Comparison of ENCODE assay signal across 25 mouse cellular contexts in the genomic region with DNA sequence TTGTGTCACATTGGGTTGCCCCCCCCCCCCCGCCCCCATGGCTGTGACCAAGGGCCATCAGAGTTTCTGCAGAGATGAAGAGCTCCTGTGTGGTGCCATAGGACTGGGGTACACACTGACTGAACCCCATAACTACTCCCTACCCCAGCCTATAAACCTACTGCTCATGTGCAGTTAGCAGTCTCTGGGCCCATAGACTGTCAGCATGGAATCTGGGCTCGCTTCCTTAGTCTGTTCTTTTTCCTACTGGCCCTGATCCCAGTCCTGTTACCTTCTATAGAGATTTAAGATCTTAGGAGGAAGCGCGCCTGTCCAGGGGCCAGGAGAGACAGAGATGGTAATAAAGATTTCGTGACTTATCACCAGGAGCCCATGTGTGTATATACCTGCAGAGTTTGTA. TPM values are rescaled to one million over a fixed set of nuclear protein-coding genes. Genes with fewer than 3 reads are reported as not detected.
DNase-seq lines count a peak whose midpoint lies in the region; ATAC-seq lines count a peak whose summit lies in the region.
"Had no signal": no experiment of that assay in that cellular context is flagged by ENCODE, and none has a peak within 500 bp of the region (broad histone marks: within the 10 kb centered on the region; RNA-seq: fewer than 3 reads in every experiment).

No protein-coding gene starts in this region.

- H3K27me3 ChIP-seq in forebrain, embryonic 10.5 days (ENCODE audit: poor library complexity, severe bottlenecking): peaks cover 5% of the 10 kb centered on the region; the same call in 1 of the 2 replicates
- no peaks in the 10 kb centered on the region for H3K27me3 ChIP-seq in forebrain, embryonic 16.5 days (replicated peaks; ENCODE audit: control insufficient read depth, insufficient read depth, low read length)
- no peaks in the 10 kb centered on the region for H3K27me3 ChIP-seq in heart, embryonic 10.5 days (ENCODE audit: insufficient read depth, poor library complexity, severe bottlenecking)
- H3K27me3 ChIP-seq in heart, embryonic 16.5 days (ENCODE audit: control insufficient read depth, insufficient read depth, low read length): no peaks in the 10 kb centered on the region
- H3K27me3 ChIP-seq: forebrain, embryonic 15.5 days; limb, embryonic 15.5 days; liver, embryonic 13.5 days; megakaryocyte, embryonic 14.5 days; neural tube, embryonic 12.5 days had no signal

- 0 out of 2 replicates have a peak overlapping the region, but pooled peaks have one; percentile 35 for H3K27ac ChIP-seq in forebrain, embryonic 10.5 days
- H3K27ac ChIP-seq in forebrain, embryonic 16.5 days (ENCODE audit: low read length): no peak overlapping the region
- peak overlapping the region; percentile 65 for H3K27ac ChIP-seq in heart, embryonic 10.5 days
- peak overlapping the region; percentile 32 for H3K27ac ChIP-seq in heart, embryonic 16.5 days (ENCODE audit: low read length)
- H3K27ac ChIP-seq: forebrain, embryonic 15.5 days; hindbrain, embryonic 13.5 days; kidney, embryonic 15.5 days; limb, embryonic 15.5 days; liver, embryonic 13.5 days; midbrain, embryonic 12.5 days; neural tube, embryonic 12.5 days had no signal

- peaks cover 4% of the 10 kb centered on the region for H3K36me3 ChIP-seq in forebrain, embryonic 10.5 days (replicated peaks)
- H3K36me3 ChIP-seq in forebrain, embryonic 16.5 days (ENCODE audit: control insufficient read depth, insufficient read depth): no peaks in the 10 kb centered on the region
- H3K36me3 ChIP-seq in heart, embryonic 10.5 days: peaks cover 39% of the 10 kb centered on the region
- H3K36me3 ChIP-seq in heart, embryonic 16.5 days (ENCODE audit: control insufficient read depth, insufficient read depth): peaks cover 21% of the 10 kb centered on the region
- H3K36me3 ChIP-seq: forebrain, embryonic 15.5 days; G1E; hindbrain, embryonic 13.5 days; kidney, embryonic 15.5 days; limb, embryonic 15.5 days; midbrain, embryonic 12.5 days; neural tube, embryonic 12.5 days had no signal

- no peak for ATAC-seq in forebrain, embryonic 16.5 days
- ATAC-seq in heart, embryonic 16.5 days (replicated peaks; ENCODE audit: extremely low read depth, insufficient read depth, low FRiP score): no peak
- ATAC-seq: forebrain, embryonic 15.5 days had no signal

- peaks cover 13% of the 10 kb centered on the region for H3K4me1 ChIP-seq in forebrain, embryonic 10.5 days
- 0 out of 2 replicates have a peak, but pooled peaks cover 3% of the 10 kb centered on the region for H3K4me1 ChIP-seq in forebrain, embryonic 16.5 days (replicated peaks; ENCODE audit: control insufficient read depth, insufficient read depth, low read length)
- peaks cover 48% of the 10 kb centered on the region for H3K4me1 ChIP-seq in heart, embryonic 10.5 days
- H3K4me1 ChIP-seq in heart, embryonic 16.5 days (ENCODE audit: control insufficient read depth, insufficient read depth, low read length): peaks cover 29% of the 10 kb centered on the region
- H3K4me1 ChIP-seq: liver, embryonic 13.5 days had no signal

- WGBS in forebrain, embryonic 10.5 days: 86% methylated on average over 5 of the region's 5 CpGs
- WGBS in forebrain, embryonic 16.5 days: 79% methylated on average over 5 of the region's 5 CpGs
- WGBS in heart, embryonic 10.5 days: 84% methylated on average over 5 of the region's 5 CpGs
- 71% methylated on average over 5 of the region's 5 CpGs for WGBS in heart, embryonic 16.5 days

- intact Hi-C loops in heart, postnatal 14 days (cut with DNase I): no loop called here
- intact Hi-C loops in heart, postnatal 36 days (cut with DNase I): no loop called here

- DNase-seq in forebrain, embryonic 10.5 days (ENCODE audit: extremely low spot score, low spot score): no peak
- no peak for DNase-seq in heart, embryonic 10.5 days (ENCODE audit: low spot score)
- no peak for DNase-seq in heart, postnatal 14 days
- no peak for DNase-seq in heart, postnatal 36 days
- DNase-seq in adipocyte (ENCODE audit: low spot score): peak; percentile 17
- DNase-seq: cerebellum, adult 8-10 months; cerebellum, postnatal 25 days; liver, embryonic 13.5 days; lung, adult 18-20 months; lung, postnatal 4 days; right cerebral cortex, adult 18-20 months; spleen, adult 18-20 months; thymus, postnatal 25 days had no signal

- H3K9ac ChIP-seq in forebrain, embryonic 16.5 days (replicated peaks; ENCODE audit: low read depth, low read length): no peak overlapping the region
- H3K9ac ChIP-seq in heart, embryonic 16.5 days (ENCODE audit: low read length): peak overlapping the region; percentile 30; the same call in 1 of the 2 replicates
- H3K9ac ChIP-seq: forebrain, embryonic 15.5 days; hindbrain, embryonic 13.5 days; kidney, embryonic 15.5 days; limb, embryonic 15.5 days; liver, embryonic 13.5 days; midbrain, embryonic 12.5 days; neural tube, embryonic 12.5 days had no signal

- no peak overlapping the region for H3K4me2 ChIP-seq in forebrain, embryonic 16.5 days (ENCODE audit: low read length)
- H3K4me2 ChIP-seq in heart, embryonic 16.5 days (ENCODE audit: low read depth, low read length): no peak overlapping the region
- H3K4me2 ChIP-seq: forebrain, embryonic 15.5 days; hindbrain, embryonic 13.5 days; kidney, embryonic 15.5 days; limb, embryonic 15.5 days; liver, embryonic 13.5 days; midbrain, embryonic 12.5 days; neural tube, embryonic 12.5 days had no signal

- H3K4me3 ChIP-seq in forebrain, embryonic 10.5 days: no peak overlapping the region
- H3K4me3 ChIP-seq in forebrain, embryonic 16.5 days (replicated peaks; ENCODE audit: low read length): no peak overlapping the region
- H3K4me3 ChIP-seq in heart, embryonic 10.5 days: no peak overlapping the region
- H3K4me3 ChIP-seq in heart, embryonic 16.5 days (ENCODE audit: low read length): no peak overlapping the region
- H3K4me3 ChIP-seq: forebrain, embryonic 15.5 days; hindbrain, embryonic 13.5 days; kidney, embryonic 15.5 days; limb, embryonic 10.5 days; limb, embryonic 15.5 days; liver, embryonic 13.5 days; megakaryocyte, embryonic 14.5 days; midbrain, embryonic 12.5 days; myocyte; neural tube, embryonic 12.5 days had no signal

- H3K9me3 ChIP-seq in forebrain, embryonic 10.5 days: 0 out of 2 replicates have a peak, but pooled peaks cover 4% of the 10 kb centered on the region
- peaks cover 4% of the 10 kb centered on the region; the same call in 1 of the 2 replicates for H3K9me3 ChIP-seq in forebrain, embryonic 16.5 days (ENCODE audit: control insufficient read depth, low read length)
- H3K9me3 ChIP-seq in heart, embryonic 10.5 days: no peaks in the 10 kb centered on the region
- H3K9me3 ChIP-seq in heart, embryonic 16.5 days (replicated peaks; ENCODE audit: control insufficient read depth, low read length): peaks cover 3% of the 10 kb centered on the region; the same call in 1 of the 2 replicates
- H3K9me3 ChIP-seq: forebrain, embryonic 15.5 days; hindbrain, embryonic 13.5 days; kidney, embryonic 15.5 days; limb, embryonic 10.5 days; limb, embryonic 15.5 days; liver, embryonic 13.5 days; megakaryocyte, embryonic 14.5 days; neural tube, embryonic 12.5 days had no signal

RNA-seq across cellular contexts. Expression of a gene that starts 38.2 kb away (rescaled TPM):
- polyA plus RNA-seq in forebrain, embryonic 10.5 days (2016; fragmentation: Nextera tagmentation; extraction: Ambion mirVana): 3.3 and 4.4 TPM in 2 replicates
- polyA plus RNA-seq in forebrain, embryonic 16.5 days (2015; fragmentation: Nextera tagmentation; extraction: Ambion mirVana): 2.2 and 2.8 TPM in 2 replicates
- 12.8 and 17.6 TPM in 2 replicates for polyA plus RNA-seq in heart, embryonic 10.5 days (2016; fragmentation: Nextera tagmentation; extraction: Ambion mirVana)
- 100 to 1,000 TPM; 149 to 151 TPM for total RNA-seq in heart, postnatal 14 days (2021)
- polyA plus RNA-seq in heart, embryonic 16.5 days (2015; fragmentation: Nextera tagmentation; extraction: Ambion mirVana): 13.2 and 15.5 TPM in 2 replicates
- 100 to 1,000 TPM; 110 to 142 TPM for total RNA-seq in heart, postnatal 36 days (2021)

RNA-seq across cellular contexts. Expression of a gene that starts 53.8 kb away (rescaled TPM):
- polyA plus RNA-seq in forebrain, embryonic 10.5 days (2016; fragmentation: Nextera tagmentation; extraction: Ambion mirVana): 1.0 TPM in 2 replicates
- polyA plus RNA-seq in forebrain, embryonic 16.5 days (2015; fragmentation: Nextera tagmentation; extraction: Ambion mirVana): 0.84 and 1.0 TPM in 2 replicates
- polyA plus RNA-seq in heart, embryonic 10.5 days (2016; fragmentation: Nextera tagmentation; extraction: Ambion mirVana): 0.43 and 1.0 TPM in 2 replicates
- 1 to 10 TPM; 2.1 to 5.2 TPM for total RNA-seq in heart, postnatal 14 days (2021)
- polyA plus RNA-seq in heart, embryonic 16.5 days (2015; fragmentation: Nextera tagmentation; extraction: Ambion mirVana): 8.3 and 21.6 TPM in 2 replicates
- total RNA-seq in heart, postnatal 36 days (2021): 1 to 10 TPM; 1.1 to 2.5 TPM
- total RNA-seq: G1E had no signal
